Mouse (Mus musculus) limb, embryonic 13.5 days (tissue): ENCODE data around the gene Psmd3. TPM values are rescaled to one million over a fixed set of nuclear protein-coding genes. Genes with fewer than 3 reads are reported as not detected.
"Not testable (repeated sequence)": the region's sequence is repeated elsewhere in the genome, so short reads cannot be mapped to it uniquely, and the experiment has no call there.

ENCODE experiments used
- ATAC-seq: fragments of 200-750 bp; cut with Nextera tagmentation; 2 replicates; pipeline ENCODE4 v1.8.0; 2017; ENCODE audit warnings: low read depth, moderate number of reproducible peaks, moderate TSS enrichment; ENCODE audit not compliant: low FRiP score
- H3K27ac ChIP-seq: fragments of 300-500 bp; sonication (generic); 2 replicates; pipeline ENCODE4 v1.5.1; 2015; ENCODE audit warnings: inconsistent platforms, mild to moderate bottlenecking, moderate library complexity
- H3K27me3 ChIP-seq: fragments of 300-500 bp; sonication (generic); 2 replicates; pipeline ENCODE4 v1.6.1; 2015; ENCODE audit warnings: mild to moderate bottlenecking, inconsistent platforms
- H3K36me3 ChIP-seq: fragments of 300-500 bp; sonication (generic); 2 replicates; pipeline ENCODE4 v1.6.1; 2015; ENCODE audit warnings: inconsistent platforms, mild to moderate bottlenecking, moderate library complexity
- H3K4me1 ChIP-seq: fragments of 300-500 bp; sonication (generic); 2 replicates; pipeline ENCODE4 v1.6.1; 2015; ENCODE audit warnings: inconsistent platforms
- H3K4me2 ChIP-seq: fragments of 300-500 bp; sonication (generic); replicated peaks from 2 replicates; pipeline ENCODE4 v1.6.1; 2015; ENCODE audit warnings: inconsistent platforms, mild to moderate bottlenecking, moderate library complexity
- H3K4me3 ChIP-seq: fragments of 300-500 bp; sonication (generic); 2 replicates; pipeline ENCODE4 v1.5.1; 2015; ENCODE audit warnings: moderate library complexity, mild to moderate bottlenecking, inconsistent platforms
- H3K9ac ChIP-seq: fragments of 300-500 bp; sonication (generic); 2 replicates; pipeline ENCODE4 v1.6.1; 2015; ENCODE audit warnings: mild to moderate bottlenecking, inconsistent platforms
- H3K9me3 ChIP-seq: fragments of 300-500 bp; sonication (generic); 2 replicates; pipeline ENCODE4 v1.6.1; 2016; ENCODE audit warnings: inconsistent platforms
- WGBS: fragments of 180-500 bp; shearing (Covaris S2); methylation state at CpG from one replicate; pipeline ENCODE4 v1.1.7; 2015; 5-methylcytosine and 5-hydroxymethylcytosine counted together
- polyA plus RNA-seq: library from polyadenylated mRNA; unstranded; fragments of >200 nt; fragmentation: Nextera tagmentation; extraction: Ambion mirVana; gene quantifications from 2 replicates; pipeline ENCODE4 v1.2.1, GENCODE M21; 2015

The Psmd3 gene
- polyA plus RNA-seq, 1 experiment from 2014 or later = 210 TPM

DNA sequence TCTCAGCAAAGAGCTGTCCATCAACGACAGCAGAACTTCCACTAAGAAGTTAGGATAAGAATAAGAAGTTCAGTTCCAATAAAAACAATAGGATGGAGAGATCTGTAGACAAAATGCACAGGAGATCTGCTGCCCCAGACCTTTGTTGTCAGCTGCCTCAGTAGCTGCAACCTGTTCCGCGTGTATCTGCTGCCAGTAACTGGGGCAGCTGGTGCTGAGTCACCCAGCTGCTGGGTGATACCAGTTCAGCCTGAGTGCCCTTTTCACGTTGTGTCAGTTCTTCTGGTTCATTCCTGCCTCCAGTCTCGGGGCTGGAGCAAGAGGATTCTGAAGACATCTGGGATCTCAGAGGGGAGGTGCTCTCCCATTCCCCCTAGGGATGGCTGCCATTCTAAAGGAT lies 10.5 kb upstream of the Psmd3 start:
- H3K27me3 ChIP-seq = peaks cover 43% of the 10 kb centered on the region
- WGBS = 58% methylated on average over 5 of the region's 5 CpGs
- H3K27ac ChIP-seq = no peak overlapping the region
- H3K4me1 ChIP-seq = no peaks in the 10 kb centered on the region
- H3K4me2 ChIP-seq = no peak overlapping the region
- no peak for ATAC-seq
- no peak overlapping the region for H3K9ac ChIP-seq
- no peaks in the 10 kb centered on the region for H3K36me3 ChIP-seq
- H3K9me3 ChIP-seq = no peaks in the 10 kb centered on the region
- H3K4me3 ChIP-seq = no peak overlapping the region

DNA sequence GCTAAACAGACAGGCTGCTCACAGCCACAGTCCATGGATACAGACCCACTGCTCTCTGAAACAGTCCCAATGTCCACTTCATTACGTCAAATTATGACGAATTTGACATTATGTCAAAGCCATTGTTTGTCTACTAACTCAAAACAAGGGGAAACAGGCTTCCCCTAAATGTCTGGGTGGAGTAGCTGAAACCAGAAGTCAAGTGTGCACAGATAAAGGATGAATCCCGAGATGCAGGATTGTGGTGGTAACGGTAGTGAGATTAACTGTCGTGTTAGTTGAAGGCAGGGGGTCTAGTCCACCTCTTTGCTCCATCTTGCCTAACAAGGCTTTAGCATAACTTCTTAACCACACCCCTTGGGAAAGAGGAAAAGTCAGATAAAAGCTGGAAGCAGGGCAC lies 9.9 kb upstream of the Psmd3 start:
- Histone ChIP-seq H3K27me3 (peaks cover 37% of the 10 kb centered on the region), H3K4me1 (no peaks in the 10 kb centered on the region), H3K4me3 (no peak overlapping the region), H3K27ac (no peak overlapping the region), H3K9me3 (no peaks in the 10 kb centered on the region), H3K4me2 (no peak overlapping the region), H3K9ac (no peak overlapping the region), H3K36me3 (no peaks in the 10 kb centered on the region)
- 90% methylated on average over 5 of the region's 5 CpGs for WGBS
- ATAC-seq = no peak

DNA sequence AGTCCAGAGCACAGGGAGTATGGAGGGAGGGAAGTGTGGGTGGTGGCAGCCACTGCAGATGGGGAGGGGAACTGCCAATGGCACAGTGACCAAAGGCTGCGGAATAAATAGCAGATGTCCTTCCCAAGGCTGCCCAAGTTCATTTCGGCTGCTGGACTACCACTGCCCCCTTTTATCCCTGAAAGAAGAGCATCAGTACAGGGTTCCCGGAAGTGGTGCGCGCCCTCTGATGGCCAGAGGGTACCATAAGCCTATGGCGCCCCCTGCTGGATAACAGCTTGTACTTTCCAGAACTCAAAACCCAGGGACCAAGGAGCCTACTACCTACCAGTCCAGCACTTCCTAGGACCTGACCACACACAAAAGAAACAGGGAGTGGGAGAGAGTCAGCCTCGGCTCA lies 9.2 kb upstream of the Psmd3 start:
- 6% methylated on average over 7 of the region's 7 CpGs for WGBS
- not testable (repeated sequence) for H3K9me3 ChIP-seq, H3K4me1 ChIP-seq, H3K4me3 ChIP-seq, H3K9ac ChIP-seq, H3K36me3 ChIP-seq, H3K27ac ChIP-seq, ATAC-seq
- Histone ChIP-seq H3K4me2 (peak overlapping the region; percentile 42), H3K27me3 (peaks cover 30% of the 10 kb centered on the region)

DNA sequence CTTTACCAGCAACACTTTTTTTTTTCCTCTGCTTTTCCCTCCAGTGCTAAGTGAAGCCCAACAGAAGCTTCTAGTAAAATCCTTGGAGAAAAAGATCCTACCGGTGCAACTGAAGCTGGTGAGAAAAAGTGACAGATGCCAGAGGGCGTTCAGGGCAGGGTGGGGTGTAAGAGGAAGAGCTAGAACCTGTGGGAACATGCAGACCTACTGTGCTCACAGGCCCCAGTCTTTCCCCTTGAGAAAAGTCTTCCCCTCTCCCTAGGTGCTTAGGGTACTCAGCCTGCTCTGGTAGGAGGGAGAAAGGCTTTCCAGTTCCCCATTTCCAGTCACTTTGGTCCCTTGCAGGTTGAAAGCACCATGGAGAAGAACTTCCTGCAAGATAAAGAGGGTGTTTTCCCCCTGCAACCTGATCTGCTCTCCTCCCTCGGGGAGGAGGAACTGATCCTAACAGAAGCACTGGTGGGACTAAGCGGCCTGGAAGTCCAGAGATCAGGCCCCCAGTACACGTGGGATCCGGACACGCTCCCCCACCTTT lies 6.5 kb upstream of the Psmd3 start:
- ATAC-seq = no peak
- peak overlapping the region; percentile 13; the same call in 1 of the 2 replicates for H3K9ac ChIP-seq
- no peaks in the 10 kb centered on the region for H3K36me3 ChIP-seq
- H3K27me3 ChIP-seq = peaks cover 13% of the 10 kb centered on the region
- H3K9me3 ChIP-seq = no peaks in the 10 kb centered on the region
- H3K27ac ChIP-seq = no peak overlapping the region
- no peak overlapping the region for H3K4me3 ChIP-seq
- WGBS = 33% methylated on average over 7 of the region's 7 CpGs
- no peak overlapping the region for H3K4me2 ChIP-seq
- H3K4me1 ChIP-seq = no peaks in the 10 kb centered on the region

DNA sequence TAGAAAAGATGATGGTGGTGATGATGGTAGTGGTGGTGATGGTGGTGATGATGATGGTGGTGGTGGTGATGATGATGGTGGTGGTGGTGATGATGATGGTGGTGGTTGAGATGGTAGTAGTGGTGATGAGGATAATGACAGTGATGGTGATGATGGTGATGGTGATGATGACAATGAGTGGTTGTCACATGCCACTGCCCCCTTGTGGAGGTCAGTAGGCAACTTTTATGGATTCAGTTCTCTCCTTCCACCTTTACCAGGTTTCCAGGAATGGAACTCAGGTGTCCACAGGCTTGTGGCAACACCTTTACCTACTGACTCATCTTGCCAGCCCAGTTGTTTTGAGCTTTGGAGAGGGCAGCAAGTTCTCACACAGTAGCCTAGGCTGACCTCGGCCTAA lies 2.3 kb upstream of the Psmd3 start:
- H3K4me3 ChIP-seq = no peak overlapping the region
- WGBS = 91% methylated on average over 1 of the region's 1 CpGs

DNA sequence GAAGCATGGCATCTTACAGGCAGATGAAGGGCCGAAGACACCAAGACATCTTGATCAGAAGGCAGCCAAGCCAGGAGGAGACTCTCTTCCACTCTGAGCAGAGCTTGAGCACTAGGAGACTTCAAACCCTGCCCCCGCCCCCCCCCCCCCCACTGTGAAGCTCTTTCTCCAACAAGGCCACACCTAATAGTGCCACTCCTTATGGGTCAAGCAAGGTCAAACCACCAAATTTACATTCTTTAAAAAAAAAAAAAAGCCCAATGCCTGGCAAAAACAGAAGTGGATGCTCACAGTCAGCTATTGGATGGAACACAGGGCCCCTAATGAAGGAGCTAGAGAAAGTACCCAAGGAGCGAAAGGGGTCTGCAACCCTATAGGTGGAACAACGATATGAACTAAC lies 1.8 kb upstream of the Psmd3 start:
- not testable (repeated sequence) for ATAC-seq, H3K9me3 ChIP-seq, H3K4me2 ChIP-seq, H3K9ac ChIP-seq, H3K27me3 ChIP-seq, H3K36me3 ChIP-seq, H3K27ac ChIP-seq, H3K4me3 ChIP-seq
- WGBS = 89% methylated on average over 4 of the region's 4 CpGs
- peaks cover 16% of the 10 kb centered on the region for H3K4me1 ChIP-seq

More for the DNA sequence above, 2.3 kb upstream of the Psmd3 start:
- no peaks in the 10 kb centered on the region for H3K9me3 ChIP-seq
- H3K4me2 ChIP-seq = no peak overlapping the region
- no peaks in the 10 kb centered on the region; the same call in 1 of the 2 replicates for H3K36me3 ChIP-seq
- peaks cover 16% of the 10 kb centered on the region for H3K4me1 ChIP-seq
- H3K27ac ChIP-seq = no peak overlapping the region
- ATAC-seq = no peak
- no peaks in the 10 kb centered on the region for H3K27me3 ChIP-seq
- no peak overlapping the region for H3K9ac ChIP-seq

DNA sequence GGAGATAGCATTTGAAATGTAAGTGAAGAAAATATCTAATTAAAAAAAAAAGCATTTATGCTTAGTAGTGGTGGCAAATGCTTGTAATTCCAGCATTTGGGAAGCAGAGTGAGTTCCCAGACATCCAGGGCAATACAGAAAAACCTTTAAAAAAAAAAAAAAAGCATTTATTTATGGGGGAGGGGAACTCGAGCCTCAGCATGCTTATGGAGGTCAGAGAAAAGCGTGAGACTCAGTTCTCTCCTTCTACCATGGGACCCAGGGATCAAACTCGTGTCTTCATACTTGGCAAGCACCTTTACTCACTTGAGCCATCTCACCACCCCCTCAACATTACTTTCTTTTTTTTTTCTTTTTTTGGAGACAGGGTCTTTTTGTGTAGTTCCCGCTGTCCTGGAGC lies 1.2 kb upstream of the Psmd3 start:
- no peaks in the 10 kb centered on the region for H3K27me3 ChIP-seq
- H3K4me2 ChIP-seq = no peak overlapping the region
- no peak overlapping the region for H3K4me3 ChIP-seq
- 81% methylated on average over 4 of the region's 4 CpGs for WGBS
- no peak for ATAC-seq
- no peak overlapping the region for H3K27ac ChIP-seq
- no peaks in the 10 kb centered on the region for H3K9me3 ChIP-seq
- no peak overlapping the region for H3K9ac ChIP-seq
- H3K36me3 ChIP-seq = peaks cover 11% of the 10 kb centered on the region
- H3K4me1 ChIP-seq = peaks cover 16% of the 10 kb centered on the region

DNA sequence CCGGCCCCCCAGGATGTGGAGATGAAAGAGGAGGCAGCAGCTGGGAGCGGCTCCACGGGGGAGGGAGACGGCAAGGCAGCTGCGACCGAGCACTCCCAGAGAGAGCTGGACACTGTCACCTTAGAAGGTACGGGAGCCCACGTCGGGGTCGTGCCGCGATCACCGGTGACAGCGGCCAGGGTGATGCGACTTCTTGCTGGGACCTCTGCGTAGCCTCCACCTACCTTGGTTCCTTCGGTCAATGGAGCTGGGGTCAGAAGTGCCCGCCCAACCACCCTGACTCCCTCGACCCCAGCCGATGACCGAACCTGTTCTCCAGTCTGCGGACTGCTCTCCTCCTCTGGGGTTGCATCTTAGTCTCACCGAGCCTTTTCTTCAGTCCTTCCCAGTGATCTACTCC lies 457 bp downstream of the Psmd3 start:
- Histone ChIP-seq H3K36me3 (peaks cover 28% of the 10 kb centered on the region), H3K9ac (peak overlapping the region; percentile 99), H3K9me3 (no peaks in the 10 kb centered on the region), H3K4me1 (peaks cover 16% of the 10 kb centered on the region), H3K4me2 (peak overlapping the region; percentile 88), H3K27ac (peak overlapping the region; percentile 52; the same call in 1 of the 2 replicates), H3K4me3 (peak overlapping the region; percentile 99), H3K27me3 (no peaks in the 10 kb centered on the region)
- WGBS = under 1% methylated on average over 23 of the region's 23 CpGs
- ATAC-seq = peak; percentile 4; the same call in 1 of the 2 replicates

DNA sequence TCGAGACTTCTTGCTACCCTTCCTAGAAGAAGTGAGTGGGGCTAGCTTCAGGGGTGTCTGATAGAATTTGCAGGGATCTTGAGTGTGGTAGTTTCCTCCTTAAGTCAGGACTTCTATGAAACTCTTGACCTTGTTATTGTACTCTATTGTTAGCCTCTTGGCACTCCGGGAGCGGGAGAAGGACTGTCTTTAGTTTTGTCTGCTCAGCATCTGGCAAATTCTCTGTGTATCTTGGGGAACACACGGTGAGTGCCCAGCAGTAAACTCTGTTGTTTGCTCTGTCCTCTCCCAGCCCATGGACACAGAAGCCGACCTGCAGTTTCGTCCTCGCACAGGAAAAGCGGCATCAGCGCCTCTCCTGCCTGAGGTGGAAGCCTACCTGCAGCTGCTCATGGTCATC lies 3.3 kb downstream of the Psmd3 start:
- WGBS = 92% methylated on average over 9 of the region's 9 CpGs
- Histone ChIP-seq H3K9ac (no peak overlapping the region), H3K27ac (no peak overlapping the region), H3K36me3 (peaks cover 51% of the 10 kb centered on the region), H3K4me3 (no peak overlapping the region), H3K4me2 (no peak overlapping the region), H3K4me1 (peaks cover 16% of the 10 kb centered on the region), H3K9me3 (no peaks in the 10 kb centered on the region), H3K27me3 (no peaks in the 10 kb centered on the region)
- no peak for ATAC-seq

DNA sequence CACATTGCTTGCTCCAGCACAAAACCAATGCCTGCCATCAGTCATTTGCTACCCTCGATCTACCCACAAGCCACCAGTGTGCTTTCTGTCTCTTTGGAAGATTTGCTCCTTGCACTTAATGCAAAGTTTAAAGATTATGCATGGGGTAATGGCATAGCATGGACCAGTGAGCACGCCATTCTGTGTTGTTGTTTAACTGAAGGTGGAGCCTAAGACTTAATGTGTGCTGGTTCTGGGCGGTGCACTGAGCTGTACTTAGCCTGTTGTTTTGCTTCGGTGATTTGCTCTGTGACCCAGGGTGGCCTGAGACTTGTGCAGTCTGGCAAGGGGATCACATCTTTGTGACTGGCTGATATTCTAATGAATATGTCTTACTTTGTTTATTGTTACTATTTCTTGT lies 4.6 kb downstream of the Psmd3 start:
- Histone ChIP-seq H3K4me2 (no peak overlapping the region), H3K4me1 (peaks cover 13% of the 10 kb centered on the region), H3K36me3 (peaks cover 64% of the 10 kb centered on the region), H3K27ac (no peak overlapping the region), H3K9ac (no peak overlapping the region), H3K9me3 (no peaks in the 10 kb centered on the region), H3K27me3 (no peaks in the 10 kb centered on the region), H3K4me3 (no peak overlapping the region)
- 93% methylated on average over 4 of the region's 4 CpGs for WGBS
- ATAC-seq = no peak

DNA sequence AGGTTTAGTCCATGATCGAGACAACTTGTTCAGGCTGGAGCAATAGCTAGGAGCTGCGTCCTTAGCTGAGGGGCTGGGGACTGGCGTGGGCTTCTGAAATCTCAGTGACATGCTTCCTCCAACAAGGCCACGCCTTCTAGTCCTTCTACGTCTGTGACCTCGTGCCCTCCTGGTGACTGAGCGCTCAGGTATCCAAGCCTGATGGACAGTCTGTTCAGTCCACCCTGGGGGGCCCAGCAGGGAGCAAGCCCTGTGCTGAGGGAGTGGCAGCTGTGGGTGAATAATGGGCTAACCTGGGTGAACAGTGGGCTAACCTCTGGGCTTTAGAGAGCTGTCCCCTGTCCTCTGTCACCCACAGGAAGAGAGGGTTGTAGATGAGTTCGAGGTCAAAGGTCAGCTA lies 5.7 kb downstream of the Psmd3 start:
- no peak overlapping the region for H3K9ac ChIP-seq
- no peak for ATAC-seq
- H3K9me3 ChIP-seq = no peaks in the 10 kb centered on the region
- peaks cover 74% of the 10 kb centered on the region for H3K36me3 ChIP-seq
- H3K4me3 ChIP-seq = no peak overlapping the region
- H3K4me1 ChIP-seq = peaks cover 13% of the 10 kb centered on the region
- H3K27me3 ChIP-seq = no peaks in the 10 kb centered on the region
- WGBS = 92% methylated on average over 8 of the region's 8 CpGs
- H3K27ac ChIP-seq = no peak overlapping the region
- H3K4me2 ChIP-seq = no peak overlapping the region

DNA sequence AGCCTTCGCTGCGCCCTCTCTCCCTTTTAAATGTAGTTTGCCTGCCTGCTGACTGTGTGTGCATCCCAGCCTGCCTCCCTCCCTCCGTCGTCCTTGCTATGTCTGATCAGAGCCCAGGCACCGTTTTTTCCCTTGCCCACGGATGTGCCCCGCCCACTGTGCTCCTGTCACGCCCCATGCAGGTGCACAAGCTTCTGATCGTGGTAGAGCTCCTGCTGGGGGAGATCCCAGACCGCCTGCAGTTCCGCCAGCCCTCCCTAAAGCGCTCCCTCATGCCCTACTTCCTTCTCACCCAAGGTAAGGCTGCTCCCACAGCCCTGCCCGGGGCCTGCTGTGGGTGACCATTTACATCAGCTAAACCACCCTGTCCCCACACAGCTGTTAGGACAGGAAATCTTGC lies 10.8 kb downstream of the Psmd3 start:
- H3K27me3 ChIP-seq = no peaks in the 10 kb centered on the region
- 73% methylated on average over 13 of the region's 13 CpGs for WGBS
- H3K9ac ChIP-seq = no peak overlapping the region
- H3K27ac ChIP-seq = no peak overlapping the region
- no peaks in the 10 kb centered on the region for H3K9me3 ChIP-seq
- ATAC-seq = no peak
- peaks cover 87% of the 10 kb centered on the region for H3K36me3 ChIP-seq
- no peak overlapping the region for H3K4me3 ChIP-seq
- no peak overlapping the region for H3K4me2 ChIP-seq
- no peaks in the 10 kb centered on the region for H3K4me1 ChIP-seq

DNA sequence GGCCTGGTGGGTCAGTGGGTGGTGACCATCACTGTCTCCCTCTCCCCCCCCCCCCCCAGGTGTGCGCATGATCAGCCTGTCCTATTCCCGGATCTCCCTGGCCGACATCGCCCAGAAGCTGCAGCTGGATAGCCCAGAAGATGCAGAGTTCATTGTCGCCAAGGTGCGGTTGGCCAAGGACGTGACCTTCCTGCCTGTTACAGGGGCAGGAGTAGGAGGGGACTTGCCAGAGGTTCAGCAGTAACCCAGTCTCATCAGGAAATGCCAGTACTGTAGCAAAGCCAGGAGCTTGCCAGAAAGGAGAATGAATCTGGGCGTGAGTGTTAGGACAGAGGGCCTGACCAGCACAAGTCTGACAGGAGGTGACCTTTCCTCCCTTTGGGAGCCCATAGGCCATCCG lies 11.4 kb downstream of the Psmd3 start:
- H3K9me3 ChIP-seq = no peaks in the 10 kb centered on the region
- H3K4me3 ChIP-seq = no peak overlapping the region
- H3K9ac ChIP-seq = no peak overlapping the region
- ATAC-seq = no peak
- no peak overlapping the region for H3K4me2 ChIP-seq
- no peak overlapping the region for H3K27ac ChIP-seq
- 92% methylated on average over 9 of the region's 9 CpGs for WGBS
- no peaks in the 10 kb centered on the region for H3K4me1 ChIP-seq
- peaks cover 84% of the 10 kb centered on the region for H3K36me3 ChIP-seq
- H3K27me3 ChIP-seq = no peaks in the 10 kb centered on the region
